Mouse (Mus musculus) CD4-positive, CD25-positive, alpha-beta regulatory T cell, adult 2 months (primary cell): ENCODE data around the gene Oscar.
"Not testable (repeated sequence)": the region's sequence is repeated elsewhere in the genome, so short reads cannot be mapped to it uniquely, and the experiment has no call there.

Source experiments
- DNase-seq: peaks from one replicate; pipeline ENCODE4 v3.0.0-alpha.2; 2012; ENCODE audit warnings: low read depth, low spot score

The Oscar gene

GRCm38 (mm10) chr7:3610437-3610836 is 5.5 kb downstream of the Oscar start:
- DNase-seq, result no peak

DNA sequence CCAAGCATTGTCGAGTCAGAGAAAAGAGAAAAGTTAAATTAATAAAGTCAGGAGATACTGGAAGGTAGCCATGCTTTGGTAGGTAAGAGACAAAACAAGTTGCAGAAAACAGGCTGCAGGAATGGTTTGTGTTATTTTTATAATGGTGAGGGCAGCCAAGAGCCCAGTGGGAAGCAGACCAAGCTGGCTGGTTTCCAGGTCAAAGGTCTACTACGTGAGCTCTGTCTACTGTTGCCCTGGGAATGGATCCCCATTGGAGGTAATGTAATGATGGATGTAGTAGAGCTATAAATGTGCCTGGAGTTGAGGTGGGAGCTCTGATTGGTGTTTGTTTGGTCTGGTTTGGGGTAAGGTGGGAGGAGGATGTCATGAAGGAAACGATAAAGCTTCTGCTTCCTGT is 6.9 kb downstream of the Oscar start:
- DNase-seq, result no peak

DNA sequence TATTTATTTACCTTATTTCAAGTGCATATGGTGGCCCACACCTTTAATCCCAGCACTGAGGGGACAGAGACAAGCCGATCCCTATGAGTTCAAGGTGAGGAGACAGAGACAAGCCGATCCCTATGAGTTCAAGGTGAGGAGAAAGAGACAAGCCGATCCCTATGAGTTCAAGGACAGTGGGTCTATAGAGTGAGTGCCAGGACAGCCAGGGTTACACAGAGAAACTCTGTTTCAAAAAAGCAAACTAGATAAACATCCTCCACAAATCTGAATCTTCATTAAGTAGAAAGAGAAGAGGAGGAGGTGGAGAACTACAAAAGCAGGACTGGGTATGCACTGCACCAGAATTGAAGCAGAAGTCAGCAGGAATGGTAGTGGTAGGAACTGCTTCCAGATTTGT is 7.3 kb downstream of the Oscar start:
- no peak for DNase-seq

GRCm38 (mm10) chr7:3607391-3607790 is 8.6 kb downstream of the Oscar start:
- DNase-seq, result no peak

- peak; percentile 66 for DNase-seq
Observed at GRCm38 (mm10) chr7:3606798-3607197, 9.2 kb downstream of the Oscar start.

GRCm38 (mm10) chr7:3601119-3601518 is 14.8 kb downstream of the Oscar start:
- peak; percentile 86 for DNase-seq

- not testable (repeated sequence) for DNase-seq
Observed at GRCm38 (mm10) chr7:3597755-3598154, 18.2 kb downstream of the Oscar start.

GRCm38 (mm10) chr7:3595146-3595545 is 20.8 kb downstream of the Oscar start:
- peak; percentile 61 for DNase-seq

DNA sequence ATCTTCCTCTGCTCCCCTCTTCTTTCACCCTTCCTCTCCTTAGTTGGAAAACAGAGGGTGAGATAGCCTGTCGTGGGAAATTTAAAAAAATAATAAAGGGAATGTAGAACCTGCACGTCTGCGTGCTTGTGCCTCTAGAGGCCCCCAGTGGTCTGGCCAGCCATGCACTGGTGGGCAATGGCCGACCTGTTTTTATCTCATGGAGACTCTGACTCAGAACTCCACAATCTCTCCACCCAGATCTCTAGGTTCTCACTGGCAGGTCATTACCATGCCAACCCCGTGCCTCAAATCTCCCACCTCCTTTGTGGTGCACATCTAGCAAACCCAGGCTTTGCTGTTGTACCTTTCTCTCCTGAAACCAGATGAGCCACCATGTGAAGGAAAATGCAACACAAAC is 21.3 kb downstream of the Oscar start:
- DNase-seq, result peak; percentile 26

- DNase-seq, result no peak
Observed at GRCm38 (mm10) chr7:3593855-3594254, 22.1 kb downstream of the Oscar start.

GRCm38 (mm10) chr7:3591534-3591933 is 24.4 kb downstream of the Oscar start:
- peak; percentile 10 for DNase-seq

- DNase-seq, result no peak
Observed at GRCm38 (mm10) chr7:3590550-3590949, 25.4 kb downstream of the Oscar start.

DNA sequence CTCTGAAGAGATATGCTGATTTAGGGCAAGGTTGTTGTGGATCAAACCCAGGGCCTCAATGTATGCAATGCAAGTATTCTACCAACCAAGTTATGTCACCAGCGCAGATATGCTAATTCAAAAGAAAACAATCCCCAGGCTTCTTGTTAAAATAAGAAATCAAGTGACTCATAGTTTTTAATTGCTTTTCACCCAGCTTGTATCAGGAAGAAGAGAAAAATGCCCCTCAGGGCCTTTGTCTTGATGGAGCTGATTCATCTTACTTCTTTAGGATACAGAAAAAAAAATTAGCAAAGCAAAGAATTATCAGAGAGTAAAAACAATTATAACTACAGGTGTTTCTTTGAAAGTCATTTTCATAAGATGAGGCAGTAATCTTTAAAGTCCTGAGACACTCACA is 28.7 kb downstream of the Oscar start:
- DNase-seq, result no peak

DNA sequence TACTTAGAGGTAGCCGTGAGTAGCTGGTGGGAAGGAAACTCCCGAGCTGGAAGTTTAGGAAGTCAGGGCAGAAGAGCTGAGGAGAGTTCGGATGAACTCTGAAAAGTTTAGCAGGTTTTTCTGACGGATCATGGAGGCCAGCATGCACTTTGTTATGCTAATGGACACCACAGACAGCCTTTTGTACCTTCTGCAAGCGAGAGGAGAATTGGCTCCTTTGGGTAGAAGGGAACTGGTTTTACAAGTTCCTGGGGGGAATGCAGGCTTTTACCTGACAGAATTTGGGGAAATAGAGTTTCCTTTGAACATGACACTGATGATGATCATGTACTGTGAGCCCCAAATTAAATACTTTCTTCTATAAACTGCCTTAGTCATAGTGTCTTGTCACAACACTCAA is 29.7 kb downstream of the Oscar start:
- DNase-seq, result no peak

DNA sequence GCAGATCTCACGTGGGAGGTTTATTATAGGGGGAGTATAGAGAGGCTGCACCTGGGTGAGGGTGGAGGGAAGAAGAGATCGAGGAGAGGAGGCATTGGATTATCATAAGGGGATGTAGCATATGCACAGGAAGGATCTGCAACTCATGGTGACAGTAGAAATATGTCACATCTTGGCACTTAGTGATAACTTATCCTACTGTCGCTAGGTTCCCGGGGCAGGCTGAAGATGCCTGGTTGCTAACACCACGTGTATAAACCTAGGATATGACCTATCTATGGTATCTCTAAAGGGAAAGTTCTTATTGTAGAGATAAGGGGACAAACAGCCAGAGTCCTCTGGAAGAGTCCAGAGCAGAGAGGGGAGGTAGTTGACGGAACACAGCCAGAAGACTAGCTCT is 30.2 kb downstream of the Oscar start:
- no peak for DNase-seq

GRCm38 (mm10) chr7:3580029-3580428 is 35.9 kb downstream of the Oscar start:
- DNase-seq, result no peak

DNA sequence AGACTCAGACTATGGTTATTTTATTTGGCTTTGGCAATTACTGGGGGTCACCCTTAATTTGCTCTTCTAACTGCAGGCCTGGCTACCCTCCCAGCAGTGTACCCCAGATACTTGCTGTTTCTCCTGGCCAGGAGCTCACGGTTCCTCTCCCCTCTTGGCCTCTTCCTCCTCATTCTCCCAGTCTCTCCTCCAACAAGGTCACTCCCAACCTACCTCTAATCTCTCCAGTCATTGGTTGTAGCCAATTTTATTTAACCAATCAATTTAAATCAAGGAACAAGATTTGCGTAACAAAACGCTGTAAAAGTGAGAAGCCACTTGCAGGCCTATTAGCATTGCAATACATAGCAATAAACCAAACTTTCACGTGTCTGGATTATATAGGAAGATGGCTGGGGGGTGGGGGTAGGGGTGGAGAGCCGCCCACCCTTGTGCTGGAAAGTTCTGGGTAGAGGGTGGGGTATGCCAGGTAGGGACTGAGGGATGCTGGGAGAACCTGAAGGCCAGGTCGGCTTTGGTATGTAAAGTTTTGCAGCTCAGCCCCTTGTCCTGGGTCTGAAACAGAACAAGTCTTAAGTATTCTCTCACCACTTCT is 36.9 kb downstream of the Oscar start:
- DNase-seq, result no peak

GRCm38 (mm10) chr7:3578196-3578595 is 37.8 kb downstream of the Oscar start:
- DNase-seq, result no peak

DNA sequence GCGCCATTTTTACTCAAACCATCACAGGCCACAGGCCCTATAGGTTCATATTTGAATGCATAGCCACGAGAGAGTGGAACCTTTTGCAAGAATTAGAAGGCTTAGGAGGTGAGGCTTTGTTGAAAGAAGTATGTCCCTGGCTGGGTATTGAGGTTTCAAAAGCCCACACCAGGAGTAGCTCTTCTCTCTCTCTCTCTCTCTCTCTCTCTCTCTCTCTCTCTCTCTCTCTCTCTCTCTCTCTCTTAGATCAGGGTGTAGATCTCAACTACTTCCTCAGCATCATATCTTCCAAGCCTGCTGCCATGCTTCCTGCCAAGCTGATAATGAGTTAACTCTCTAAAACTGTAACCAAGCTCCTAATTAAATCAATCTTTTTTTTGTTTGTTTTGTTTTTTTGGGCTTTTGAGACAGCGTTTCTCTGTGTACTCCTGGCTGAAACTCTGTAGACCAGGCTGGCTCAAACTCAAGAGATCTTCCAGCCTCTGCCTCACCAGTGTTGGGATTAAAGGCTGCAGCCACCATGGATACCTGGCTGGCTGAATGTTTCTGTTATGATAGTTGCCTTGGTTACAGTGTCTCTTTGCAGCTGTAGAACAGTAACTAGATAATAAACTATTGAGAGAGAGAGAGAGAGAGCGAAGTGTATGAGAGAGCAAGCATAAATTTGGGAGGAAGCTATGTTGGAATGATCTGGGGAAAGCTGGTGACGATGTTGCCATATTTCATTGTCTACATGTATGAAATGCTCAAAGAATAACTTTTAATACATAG is 39.4 kb downstream of the Oscar start:
- no peak for DNase-seq

GRCm38 (mm10) chr7:3574216-3574615 is 41.7 kb downstream of the Oscar start:
- no peak for DNase-seq

DNA sequence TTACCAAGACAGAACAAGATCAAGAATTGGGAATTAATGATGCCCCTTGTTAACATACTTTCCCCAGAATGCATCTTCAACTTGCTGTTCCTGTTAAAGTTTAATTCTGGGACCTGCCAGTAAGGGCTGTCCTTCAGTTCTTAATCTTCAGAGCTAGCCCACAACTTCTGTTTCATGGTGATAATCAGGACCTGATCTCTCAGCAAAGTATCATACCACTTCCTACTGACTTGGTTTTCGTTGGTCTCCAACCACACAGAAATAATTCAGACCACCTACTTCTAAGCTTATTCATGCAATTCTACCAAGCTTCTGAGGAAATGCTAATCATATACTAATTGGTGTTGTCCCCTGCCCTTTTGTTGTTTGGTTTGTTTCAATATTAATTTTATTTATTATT is 44.1 kb downstream of the Oscar start:
- DNase-seq, result no peak

- DNase-seq, result not testable (repeated sequence)
Observed at GRCm38 (mm10) chr7:3570580-3570979, 45.4 kb downstream of the Oscar start.

GRCm38 (mm10) chr7:3569725-3570124 is 46.2 kb downstream of the Oscar start:
- DNase-seq, result no peak
